8 mouse cellular contexts compared by ENCODE assay signal in genomic region chr1:135686792-135687510, GRCm38 (mm10). TPM values are rescaled to one million over a fixed set of nuclear protein-coding genes. Genes with fewer than 3 reads are reported as not detected.
DNase-seq lines count a peak whose midpoint lies in the region; ATAC-seq and TF ChIP-seq lines count a peak whose summit lies in the region.

No protein-coding gene starts in this region.

- 0 out of 2 replicates have a peak overlapping the region, but pooled peaks have one; percentile 15 for H3K27ac ChIP-seq in cortical plate, adult 2 months (ENCODE audit: insufficient read depth, low read length)
- peak overlapping the region; percentile 95 for H3K27ac ChIP-seq in heart, embryonic 13.5 days (replicated peaks)

- H3K9ac ChIP-seq in heart, embryonic 13.5 days: peak overlapping the region; percentile 97

- WGBS in heart, embryonic 13.5 days: under 1% methylated on average over 19 of the region's 19 CpGs

- H3K4me1 ChIP-seq in cortical plate, adult 2 months (ENCODE audit: control insufficient read depth, insufficient read depth, low read length): no peaks in the 10 kb centered on the region
- peaks cover 62% of the 10 kb centered on the region for H3K4me1 ChIP-seq in heart, embryonic 13.5 days

- peak overlapping the region; percentile 89 for H3K4me2 ChIP-seq in heart, embryonic 13.5 days

- no peaks in the 10 kb centered on the region for H3K9me3 ChIP-seq in heart, embryonic 13.5 days

- 0 out of 2 replicates have a peak, but pooled peaks have one; percentile 9 for TF ChIP-seq POLR2A in cortical plate, adult 2 months (IDR thresholded peaks at IDR 0.05; ENCODE audit: extremely low read depth, insufficient read depth, low read length)

- peak; percentile 56 for DNase-seq in gastrocnemius, postnatal 10 days
- no peak for DNase-seq in gastrocnemius, adult 8-10 months (ENCODE audit: low spot score in 2 of 2)
- peak; percentile 71 for DNase-seq in kidney, postnatal 10 days
- peak; percentile 68 to 82 for DNase-seq in lung, postnatal 4 days
- peak; percentile 79 for DNase-seq in testis, postnatal 10 days (ENCODE audit: low spot score)
- no peak for DNase-seq in B cell, adult 2 months

- H3K36me3 ChIP-seq in heart, embryonic 13.5 days: peaks cover 6% of the 10 kb centered on the region

- no peak for TF ChIP-seq CTCF in cortical plate, adult 2 months (IDR thresholded peaks at IDR 0.05; ENCODE audit: extremely low read depth, insufficient read depth, low read length)

- ATAC-seq in heart, embryonic 13.5 days (ENCODE audit: extremely low read depth, insufficient number of reproducible peaks, low FRiP score, low TSS enrichment): peak; percentile 32; the same call in 1 of the 2 replicates

- H3K27me3 ChIP-seq in heart, embryonic 13.5 days (replicated peaks): no peaks in the 10 kb centered on the region

- H3K4me3 ChIP-seq in cortical plate, adult 2 months (ENCODE audit: insufficient read depth, low read length): peak overlapping the region; percentile 67
- H3K4me3 ChIP-seq in heart, embryonic 13.5 days: peak overlapping the region; percentile 91

RNA-seq across cellular contexts. Expression of gene Csrp1, which starts 32.9 kb away (rescaled TPM):
- 10 to 100 TPM; 63.5 to 70.3 TPM for total RNA-seq in gastrocnemius, postnatal 10 days (2021)
- total RNA-seq in gastrocnemius, adult 8-10 months (2022): 10 to 100 TPM; 17.2 to 24.8 (median 23.2) TPM
- polyA plus RNA-seq in cortical plate, adult 2 months (2012; rRNA removed): 346 and 369 TPM in 2 replicates
- polyA plus RNA-seq in heart, embryonic 13.5 days (2015; fragmentation: Nextera tagmentation; extraction: Ambion mirVana): 207 and 208 TPM in 2 replicates

Comparison
In these comparisons a context has a peak if more than half of its experiments do, and no peak if none do; other contexts are left out.
1. DNase-seq: peak in gastrocnemius, postnatal 10 days (single experiment), kidney, postnatal 10 days (single experiment), lung, postnatal 4 days (2 of 2) and testis, postnatal 10 days (single experiment); none in gastrocnemius, adult 8-10 months (0 of 2) and B cell, adult 2 months (0 of 2).